Mouse (Mus musculus) lung, postnatal 4 days (tissue): ENCODE measurements around the gene Galr3.

Source experiments
- DNase-seq, 2 experiments: peaks; one replicate each; pipeline ENCODE4 v3.0.0; 2021

Galr3 gene

GRCm38 (mm10) chr15:79057850-79058249 lies 16.2 kb downstream of the Galr3 start:
- DNase-seq: no peak

- DNase-seq: no peak
Measured at GRCm38 (mm10) chr15:79060887-79061565, 19.3 kb downstream of the Galr3 start.

GRCm38 (mm10) chr15:79062376-79063159 lies 20.9 kb downstream of the Galr3 start, which contains the start of gene Ankrd54:
TSS of gene Ankrd54 (minus strand) at chr15:79062893.
- DNase-seq: peak; percentile 98 to 99

- no peak for DNase-seq
Measured at GRCm38 (mm10) chr15:79063160-79063740, 21.6 kb downstream of the Galr3 start.

- peak; percentile 38 to 78 for DNase-seq
Measured at GRCm38 (mm10) chr15:79065086-79065770, 23.5 kb downstream of the Galr3 start.

GRCm38 (mm10) chr15:79066276-79066675 lies 24.6 kb downstream of the Galr3 start:
- DNase-seq: no peak

GRCm38 (mm10) chr15:79067631-79068030 lies 25.9 kb downstream of the Galr3 start:
- no peak for DNase-seq

GRCm38 (mm10) chr15:79068416-79068815 lies 26.7 kb downstream of the Galr3 start:
- DNase-seq: no peak

- peak in 1 of 2 experiments; percentile 55 for DNase-seq
Measured at GRCm38 (mm10) chr15:79071117-79072039, 29.7 kb downstream of the Galr3 start.

GRCm38 (mm10) chr15:79073752-79074151 lies 32.1 kb downstream of the Galr3 start:
- no peak for DNase-seq

GRCm38 (mm10) chr15:79074446-79074845 lies 32.8 kb downstream of the Galr3 start:
- no peak for DNase-seq

GRCm38 (mm10) chr15:79074913-79075532 lies 33.3 kb downstream of the Galr3 start, which contains the start of gene Eif3l:
TSS of gene Eif3l (plus strand) at chr15:79075179.
- peak; percentile 91 to 93 for DNase-seq

- no peak for DNase-seq
Measured at GRCm38 (mm10) chr15:79075658-79076365, 34.1 kb downstream of the Galr3 start.

GRCm38 (mm10) chr15:79079567-79079966 lies 37.9 kb downstream of the Galr3 start:
- no peak for DNase-seq

GRCm38 (mm10) chr15:79092284-79092683 lies 50.6 kb downstream of the Galr3 start:
- no peak for DNase-seq
